Mouse (Mus musculus) stomach, postnatal 0 days (tissue): Measurements from ENCODE around the gene Pld3. TPM values are rescaled to one million over a fixed set of nuclear protein-coding genes. Genes with fewer than 3 reads are reported as not detected.

Experiments used
- ATAC-seq: fragments of 200-750 bp; cut with Nextera tagmentation; 2 replicates; pipeline ENCODE4 v1.8.0; 2017; ENCODE audit not compliant: low FRiP score, low TSS enrichment
- DNase-seq: peaks from one replicate; pipeline ENCODE4 v3.0.0-alpha.2; 2016; ENCODE audit warnings: low spot score
- H3K27ac ChIP-seq: fragments of 300-500 bp; sonication (generic); replicated peaks from 2 replicates; pipeline ENCODE4 v1.5.1; 2014; ENCODE audit warnings: mild to moderate bottlenecking, control low read depth
- H3K27me3 ChIP-seq: fragments of 300-500 bp; sonication (generic); 2 replicates; pipeline ENCODE4 v1.6.1; 2014; ENCODE audit warnings: low read length; ENCODE audit not compliant: control insufficient read depth, insufficient read depth
- H3K36me3 ChIP-seq: fragments of 300-500 bp; sonication (generic); 2 replicates; pipeline ENCODE4 v1.6.1; 2014; ENCODE audit warnings: low read length, mixed read lengths; ENCODE audit not compliant: control insufficient read depth, insufficient read depth
- H3K4me1 ChIP-seq: fragments of 300-500 bp; sonication (generic); replicated peaks from 2 replicates; pipeline ENCODE4 v1.6.1; 2014; ENCODE audit warnings: antibody characterized with exemption; ENCODE audit not compliant: control insufficient read depth, insufficient read depth
- H3K4me2 ChIP-seq: fragments of 300-500 bp; sonication (generic); replicated peaks from 2 replicates; pipeline ENCODE4 v1.6.1; 2014; ENCODE audit warnings: low read depth, mild to moderate bottlenecking, control low read depth, moderate library complexity
- H3K4me3 ChIP-seq: fragments of 300-500 bp; sonication (generic); 2 replicates; pipeline ENCODE4 v1.5.1; 2014; ENCODE audit warnings: low read depth, low read length, control low read depth
- H3K9ac ChIP-seq: fragments of 300-500 bp; sonication (generic); 2 replicates; pipeline ENCODE4 v1.6.1; 2014; ENCODE audit warnings: mild to moderate bottlenecking, low read length, control low read depth, mixed read lengths
- H3K9me3 ChIP-seq: fragments of 300-500 bp; sonication (generic); 2 replicates; pipeline ENCODE4 v1.6.1; 2016; ENCODE audit warnings: low read length; ENCODE audit not compliant: control insufficient read depth
- CTCF ChIP-seq: IDR thresholded peaks from 2 replicates; pipeline ENCODE4 v1.5.1; 2016; ENCODE audit warnings: antibody characterized with exemption, low read depth, mild to moderate bottlenecking, moderate library complexity
- EP300 ChIP-seq: optimal IDR thresholded peaks from 2 replicates; pipeline ENCODE3; 2016; ENCODE audit warnings: antibody characterized with exemption
- WGBS: fragments of 180-500 bp; shearing (Covaris S2); extraction: QIAGEN DNeasy Blood & Tissue Kit; methylation state at CpG from one replicate; pipeline ENCODE4 v1.1.7; 2014; 5-methylcytosine and 5-hydroxymethylcytosine counted together
- polyA plus RNA-seq: library from polyadenylated mRNA; unstranded; fragments of >200 nt; fragmentation: Nextera tagmentation; extraction: Ambion mirVana; gene quantifications from 2 replicates; pipeline ENCODE4 v1.2.1, GENCODE M21; 2015

The Pld3 gene
- polyA plus RNA-seq, 1 experiment from 2014 or later, result 117 TPM

DNA sequence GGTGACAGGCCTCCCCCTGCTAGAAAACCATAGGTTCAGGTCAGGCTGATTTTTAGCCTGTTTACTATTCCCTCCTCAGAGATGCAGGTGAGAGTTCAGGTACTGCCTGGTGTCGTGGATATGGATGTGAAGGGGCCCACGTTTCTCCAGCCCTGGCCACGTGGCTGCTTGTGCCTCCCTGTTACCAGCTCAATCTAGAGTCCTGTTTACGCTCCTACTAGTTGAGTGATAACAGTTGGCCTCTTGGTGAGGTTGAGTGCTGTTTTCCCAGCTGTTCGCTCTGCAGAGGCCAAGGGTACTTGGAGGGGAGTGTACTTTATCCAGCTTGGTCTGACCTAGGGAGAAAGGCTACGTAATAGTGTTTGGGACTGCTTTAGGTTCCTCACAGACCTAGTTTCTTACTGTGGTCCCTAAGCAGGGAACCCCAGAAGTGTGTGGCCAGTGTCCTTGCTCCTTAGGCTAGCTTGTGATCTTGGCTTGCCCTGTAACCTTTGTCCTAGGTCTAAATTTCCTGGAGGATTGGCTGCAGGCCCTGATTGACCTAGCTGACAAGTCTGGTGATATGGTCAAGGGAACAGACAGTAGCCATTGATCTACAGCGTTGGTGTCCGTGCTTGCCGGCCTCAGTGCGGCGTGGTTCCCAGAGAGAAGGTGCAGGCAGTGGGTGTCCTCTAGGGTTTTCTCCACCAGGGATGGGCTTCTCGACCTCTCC is 40.1 kb upstream of the Pld3 start:
- Histone ChIP-seq H3K9me3 (no peaks in the 10 kb centered on the region), H3K27ac (peak overlapping the region; percentile 99), H3K4me1 (0 out of 2 replicates have a peak, but pooled peaks cover 9% of the 10 kb centered on the region), H3K9ac (peak overlapping the region; percentile 82), H3K4me2 (peak overlapping the region; percentile 74), H3K27me3 (no peaks in the 10 kb centered on the region), H3K36me3 (no peaks in the 10 kb centered on the region), H3K4me3 (peak overlapping the region; percentile 76)
- peak; percentile 69 for ATAC-seq
- TF ChIP-seq CTCF, result no peak
- TF ChIP-seq EP300, result no peak
- DNase-seq, result peak; percentile 79
- 45% methylated on average over 12 of the region's 12 CpGs for WGBS

GRCm38 (mm10) chr7:27592217-27592929 is 39.4 kb upstream of the Pld3 start:
- no peak for TF ChIP-seq CTCF
- TF ChIP-seq EP300, result no peak
- DNase-seq, result peak; percentile 52
- peak overlapping the region; percentile 82 for H3K9ac ChIP-seq

DNA sequence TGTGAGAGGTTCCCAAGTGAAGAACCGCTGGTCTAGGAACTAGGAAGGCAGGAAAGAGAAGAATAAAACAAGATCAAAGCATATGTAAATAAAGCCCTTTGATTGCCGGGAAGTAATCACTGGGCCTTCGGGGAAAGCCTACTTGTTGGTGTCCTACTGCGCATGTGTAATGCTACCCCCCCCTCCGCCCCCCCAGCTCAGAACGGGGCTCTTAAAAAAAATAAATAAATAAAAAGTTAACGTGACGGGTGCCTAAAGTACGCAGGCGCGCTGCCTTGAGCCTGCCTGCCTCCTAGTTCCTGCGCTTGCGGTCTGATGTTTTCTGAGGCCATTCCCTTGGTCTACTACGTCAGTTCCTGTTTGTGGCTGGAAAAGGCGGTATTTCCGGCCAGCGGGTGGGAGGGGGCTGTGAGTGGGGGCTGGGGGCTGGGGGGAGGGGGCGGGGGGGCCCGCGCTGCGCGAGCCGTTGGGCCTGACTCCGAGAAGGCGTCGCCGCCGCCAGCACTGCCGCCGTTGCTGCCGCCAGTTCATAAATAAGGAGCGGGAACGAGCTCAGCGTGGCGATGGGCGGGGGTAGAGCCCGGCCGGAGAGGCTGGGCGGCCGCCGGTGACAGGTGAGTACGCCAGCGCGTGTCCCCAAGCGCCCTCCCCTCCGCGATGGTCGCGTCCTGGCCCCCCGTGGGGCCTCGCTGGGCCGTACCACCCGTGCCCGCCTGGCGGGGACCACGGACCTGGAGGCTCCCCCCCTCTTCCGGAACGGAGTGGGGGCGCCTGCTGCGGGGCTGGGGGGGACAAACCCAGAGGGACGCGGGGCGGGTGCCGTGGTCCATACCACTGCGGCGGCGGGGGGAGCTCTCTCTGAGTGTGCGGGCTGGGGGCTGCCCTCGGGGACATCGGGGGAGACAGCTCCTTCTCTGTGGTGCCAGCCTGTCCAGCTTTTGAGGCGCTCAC is 38.5 kb upstream of the Pld3 start, which contains the start of gene Akt2:
TSS of gene Akt2 (plus strand) at position 287 of the 951 bp plus-strand sequence.
- 0 out of 2 replicates have a peak, but pooled peaks cover 3% of the 10 kb centered on the region for H3K4me1 ChIP-seq
- H3K27me3 ChIP-seq, result no peaks in the 10 kb centered on the region
- H3K27ac ChIP-seq, result peak within 1 kb of the TSS; percentile 99
- H3K9ac ChIP-seq, result peak within 1 kb of the TSS; percentile 82
- peak within 1 kb of the TSS; percentile 74 for H3K4me2 ChIP-seq
- H3K4me3 ChIP-seq, result peak within 1 kb of the TSS; percentile 76
- DNase-seq (peak; percentile 93), ATAC-seq (peak; percentile 91)
- 0% methylated on average over 65 of the region's 71 CpGs for WGBS
- H3K36me3 ChIP-seq, result no peaks in the 10 kb centered on the region
- no peaks in the 10 kb centered on the region for H3K9me3 ChIP-seq
- no peak for TF ChIP-seq EP300
- TF ChIP-seq CTCF, result peak; percentile 32; the same call in 1 of the 2 replicates

More at GRCm38 (mm10) chr7:27592217-27592929, 39.4 kb upstream of the Pld3 start:
- Histone ChIP-seq H3K27ac (peak overlapping the region; percentile 99), H3K4me3 (peak overlapping the region; percentile 76), H3K27me3 (no peaks in the 10 kb centered on the region), H3K4me1 (0 out of 2 replicates have a peak, but pooled peaks cover 8% of the 10 kb centered on the region), H3K36me3 (no peaks in the 10 kb centered on the region), H3K4me2 (peak overlapping the region; percentile 74), H3K9me3 (no peaks in the 10 kb centered on the region)
- peak; percentile 33 for ATAC-seq
- WGBS, result 1% methylated on average over 17 of the region's 17 CpGs

DNA sequence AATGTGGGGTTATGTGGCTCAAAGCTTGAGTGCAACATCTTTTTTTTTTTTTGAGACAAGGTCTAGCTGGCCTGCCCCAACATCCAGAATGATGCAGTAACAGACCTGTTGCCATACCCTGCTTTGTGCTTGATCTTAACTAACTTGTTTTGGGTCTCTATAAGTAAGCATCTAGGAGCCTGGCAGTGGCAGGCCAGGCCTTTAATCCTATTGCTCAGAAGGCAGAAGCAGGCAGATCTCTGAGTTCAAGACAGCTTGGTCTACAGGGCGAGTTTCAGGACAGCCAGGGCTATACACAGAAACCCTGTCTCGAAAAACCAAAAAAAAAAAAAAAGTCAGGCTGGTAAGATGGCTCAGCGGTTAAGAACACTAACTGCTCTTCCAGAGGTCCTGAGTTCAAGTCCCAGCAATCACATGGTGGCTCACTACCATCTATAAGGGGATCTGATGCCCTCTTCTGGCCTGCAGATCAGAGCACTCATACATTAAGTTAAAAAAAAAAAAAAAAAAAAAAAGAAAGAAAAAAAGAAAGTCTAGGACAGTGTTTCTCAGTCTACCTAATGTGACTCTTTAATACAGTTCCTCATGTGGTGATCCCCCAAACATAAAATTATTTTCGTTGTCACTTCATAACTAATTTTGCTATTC is 37.7 kb upstream of the Pld3 start:
- H3K27ac ChIP-seq, result peak overlapping the region; percentile 99
- H3K9me3 ChIP-seq, result no peaks in the 10 kb centered on the region
- H3K36me3 ChIP-seq, result no peaks in the 10 kb centered on the region
- peak overlapping the region; percentile 53 for H3K9ac ChIP-seq
- H3K4me2 ChIP-seq, result peak overlapping the region; percentile 44
- ATAC-seq (no peak), DNase-seq (no peak)
- no peaks in the 10 kb centered on the region for H3K27me3 ChIP-seq
- no peaks in the 10 kb centered on the region for H3K4me1 ChIP-seq
- peak overlapping the region; percentile 76 for H3K4me3 ChIP-seq
- WGBS, result 56% methylated on average over 4 of the region's 4 CpGs
- TF ChIP-seq CTCF (peak; percentile 47), EP300 (no peak)

GRCm38 (mm10) chr7:27590088-27590487 is 37.1 kb upstream of the Pld3 start:
- no peak overlapping the region for H3K4me2 ChIP-seq
- H3K27me3 ChIP-seq, result no peaks in the 10 kb centered on the region
- no peak overlapping the region for H3K4me3 ChIP-seq
- ATAC-seq, result no peak
- H3K27ac ChIP-seq, result no peak overlapping the region
- H3K36me3 ChIP-seq, result no peaks in the 10 kb centered on the region
- WGBS, result 96% methylated on average over 4 of the region's 4 CpGs
- no peaks in the 10 kb centered on the region for H3K9me3 ChIP-seq
- DNase-seq, result no peak
- H3K4me1 ChIP-seq, result no peaks in the 10 kb centered on the region
- H3K9ac ChIP-seq, result no peak overlapping the region
- TF ChIP-seq CTCF (no peak), EP300 (no peak)
